Mouse (Mus musculus) CH12.LX (cell line): ENCODE results near the gene B230104I21Rik. TPM values are rescaled to one million over a fixed set of nuclear protein-coding genes. Genes with fewer than 3 reads are reported as not detected.

Experiments used
- DNase-seq: peaks from one replicate; pipeline ENCODE4 v3.0.0-alpha.2; 2013; ENCODE audit errors: extremely low read depth
- H3K27ac ChIP-seq: 2 replicates; pipeline ENCODE4 v1.5.1; 2012; ENCODE audit warnings: low read depth, mild to moderate bottlenecking, control low read depth, moderate library complexity; ENCODE audit not compliant: insufficient read depth
- H3K27me3 ChIP-seq: replicated peaks from 2 replicates; pipeline ENCODE3; 2012; ENCODE audit warnings: inconsistent platforms
- H3K36me3 ChIP-seq, 2 experiments: replicated peaks in 1 of 2; 2 replicates each; pipeline versions ENCODE3 to v1.6.1; 2012; ENCODE audit warnings: inconsistent platforms in 1 of 2, low read length in 1 of 2, mild to moderate bottlenecking in 1 of 2, mixed read lengths in 1 of 2, moderate library complexity in 1 of 2; ENCODE audit not compliant: control insufficient read depth in 1 of 2, insufficient read depth in 1 of 2
- H3K4me1 ChIP-seq, 2 experiments: 2 replicates each; pipeline ENCODE4 v1.6.1; 2012; ENCODE audit warnings: inconsistent platforms in 1 of 2, moderate library complexity in 1 of 2; ENCODE audit not compliant: insufficient read depth in 2 of 2, control insufficient read depth in 1 of 2
- H3K4me2 ChIP-seq: 2 replicates; pipeline ENCODE4 v1.6.1; 2012; ENCODE audit warnings: low read depth, mild to moderate bottlenecking, control low read depth; ENCODE audit not compliant: poor library complexity, insufficient read depth, severe bottlenecking
- H3K4me3 ChIP-seq, 3 experiments: fragments of 150-350 bp in 1 of 3; sonication (generic) in 1 of 3; replicated peaks in 1 of 3; 2 replicates each; pipeline versions ENCODE3 to v1.5.1; 2011 to 2012; ENCODE audit warnings: low read depth in 2 of 3, low read length in 2 of 3, mild to moderate bottlenecking in 2 of 3, moderate library complexity in 2 of 3, control low read depth in 1 of 3, improper control_type of control experiment in 1 of 3, inconsistent platforms in 1 of 3, mixed read lengths in 1 of 3; ENCODE audit not compliant: poor library complexity in 1 of 3
- H3K79me2 ChIP-seq: replicated peaks from 2 replicates; pipeline ENCODE4 v1.6.1; 2012; ENCODE audit warnings: mild to moderate bottlenecking, moderate library complexity; ENCODE audit not compliant: control insufficient read depth, poor library complexity, insufficient read depth, severe bottlenecking; ENCODE audit errors: extremely low read depth
- H3K9ac ChIP-seq: 2 replicates; pipeline ENCODE4 v1.6.1; 2012; ENCODE audit warnings: low read depth, mild to moderate bottlenecking, control low read depth, moderate library complexity; ENCODE audit not compliant: insufficient read depth
- H3K9me3 ChIP-seq: replicated peaks from 2 replicates; pipeline ENCODE3; 2012; ENCODE audit warnings: low read length, inconsistent platforms, mixed read lengths
- BHLHE40 ChIP-seq: IDR thresholded peaks from 2 replicates; pipeline ENCODE4 v1.6.1; 2011; ENCODE audit warnings: mild to moderate bottlenecking, low read depth, low read length, improper control_type of control experiment
- CHD1 ChIP-seq: IDR thresholded peaks from 2 replicates; pipeline ENCODE4 v1.6.1; 2012; ENCODE audit warnings: low read depth, low read length, improper control_type of control experiment, inconsistent platforms
- CHD2 ChIP-seq: IDR thresholded peaks from 2 replicates; pipeline ENCODE4 v1.6.1; 2011; ENCODE audit warnings: low read length, improper control_type of control experiment
- CTCF ChIP-seq, 2 experiments: IDR thresholded peaks in 1 of 2; conservative IDR thresholded peaks in 1 of 2; 2 replicates each; pipeline ENCODE4 v1.5.1; 2011 to 2012; ENCODE audit warnings: low read depth in 2 of 2, low read length in 2 of 2, improper control_type of control experiment in 1 of 2, inconsistent platforms in 1 of 2, mild to moderate bottlenecking in 1 of 2, moderate library complexity in 1 of 2
- HCFC1 ChIP-seq: IDR thresholded peaks from 2 replicates; pipeline ENCODE4 v1.6.1; 2012; ENCODE audit warnings: low read depth, mild to moderate bottlenecking, inconsistent platforms, low read length, improper control_type of control experiment
- JUN ChIP-seq: IDR thresholded peaks from 2 replicates; pipeline ENCODE4 v1.6.1; 2011; ENCODE audit warnings: low read depth, mild to moderate bottlenecking, low read length, improper control_type of control experiment, moderate library complexity; ENCODE audit not compliant: insufficient read depth
- MAX ChIP-seq: IDR thresholded peaks from 2 replicates; pipeline ENCODE4 v1.6.1; 2011; ENCODE audit warnings: low read length, improper control_type of control experiment
- MAZ ChIP-seq: IDR thresholded peaks from 2 replicates; pipeline ENCODE4 v1.6.1; 2012; ENCODE audit warnings: low read depth, mild to moderate bottlenecking, inconsistent platforms, low read length, improper control_type of control experiment, moderate library complexity
- MEF2A ChIP-seq: IDR thresholded peaks from 2 replicates; pipeline ENCODE4 v1.6.1; 2014; ENCODE audit warnings: low read depth, mild to moderate bottlenecking, inconsistent platforms, low read length, improper control_type of control experiment, borderline replicate concordance
- MXI1 ChIP-seq: IDR thresholded peaks from 2 replicates; pipeline ENCODE4 v1.6.1; 2011; ENCODE audit warnings: mild to moderate bottlenecking, low read depth, low read length, improper control_type of control experiment
- MYC ChIP-seq: IDR thresholded peaks from 2 replicates; pipeline ENCODE4 v1.6.1; 2011; ENCODE audit warnings: low read depth, mild to moderate bottlenecking, improper control_type of control experiment, low read length
- NELFE ChIP-seq: IDR thresholded peaks from 2 replicates; pipeline ENCODE4 v1.6.1; 2011; ENCODE audit warnings: low read depth, low read length, improper control_type of control experiment
- NRF1 ChIP-seq: IDR thresholded peaks from 2 replicates; pipeline ENCODE4 v1.6.1; 2014; ENCODE audit warnings: low read depth, mild to moderate bottlenecking, inconsistent platforms, low read length, improper control_type of control experiment, moderate library complexity
- POLR2A ChIP-seq: IDR thresholded peaks from 2 replicates; pipeline ENCODE4 v1.6.1; 2011; ENCODE audit warnings: low read depth, mild to moderate bottlenecking, improper control_type of control experiment, low read length
- RAD21 ChIP-seq: IDR thresholded peaks from 2 replicates; pipeline ENCODE4 v1.6.1; 2011; ENCODE audit warnings: low read depth, mild to moderate bottlenecking, low read length, improper control_type of control experiment, moderate library complexity
- SIN3A ChIP-seq: IDR thresholded peaks from 2 replicates; pipeline ENCODE4 v1.6.1; 2012; ENCODE audit warnings: low read length, improper control_type of control experiment, inconsistent platforms
- TBP ChIP-seq: conservative IDR thresholded peaks from 2 replicates; pipeline ENCODE4 v1.6.1; 2011; ENCODE audit warnings: low read depth, low read length, improper control_type of control experiment
- TCF12 ChIP-seq: IDR thresholded peaks from 2 replicates; pipeline ENCODE4 v1.6.1; 2014; ENCODE audit warnings: low read depth, mild to moderate bottlenecking, inconsistent platforms, low read length, improper control_type of control experiment
- USF1 ChIP-seq: IDR thresholded peaks from 2 replicates; pipeline ENCODE4 v1.6.1; 2014; ENCODE audit warnings: low read depth, mild to moderate bottlenecking, inconsistent platforms, low read length, improper control_type of control experiment
- USF2 ChIP-seq: conservative IDR thresholded peaks from 2 replicates; pipeline ENCODE4 v1.6.1; 2011; ENCODE audit warnings: low read depth, low read length, improper control_type of control experiment
- ZKSCAN1 ChIP-seq: IDR thresholded peaks from 2 replicates; pipeline ENCODE4 v1.6.1; 2012; ENCODE audit warnings: low read depth, inconsistent platforms, low read length, improper control_type of control experiment, borderline replicate concordance
- ZMIZ1 ChIP-seq: IDR thresholded peaks from 2 replicates; pipeline ENCODE4 v1.6.1; 2012; ENCODE audit warnings: low read depth, mild to moderate bottlenecking, inconsistent platforms, low read length, improper control_type of control experiment
- dilution Hi-C: fragments of 300-500 bp; cut with MboI; formaldehyde crosslinking; loops from 2 replicates; pipeline ENCODE4 v1.14.3; 2020; ENCODE audit warnings: low sequenced_read_pairs; ENCODE audit not compliant: extremely low pct_unique_long_range_greater_than_20kb, extremely low pct_ligation_motif_present
- in situ Hi-C: fragments of 300-500 bp; cut with MboI; formaldehyde crosslinking; loops from 3 replicates; pipeline ENCODE4 v1.14.3; 2019; ENCODE audit warnings: low sequenced_read_pairs, low pct_ligation_motif_present, low pct_unique_long_range_greater_than_20kb, mixed read lengths
- polyA plus RNA-seq: library from polyadenylated mRNA; unstranded; fragments of >175 nt; gene quantifications from 2 replicates; pipeline ENCODE4 v1.2.1, GENCODE M21; 2012; ENCODE audit warnings: low read depth; ENCODE audit not compliant: insufficient read length
- total RNA-seq, 2 experiments: library from RNA; depleted of rRNA; stranded (reverse); fragments of 300-350 nt in 1 of 2; fragments of >200 nt in 1 of 2; gene quantifications; 2 replicates each; pipeline ENCODE4 v1.2.3; 2012 to 2014

B230104I21Rik gene
- total and polyA plus RNA-seq, 3 experiments: not detected

DNA sequence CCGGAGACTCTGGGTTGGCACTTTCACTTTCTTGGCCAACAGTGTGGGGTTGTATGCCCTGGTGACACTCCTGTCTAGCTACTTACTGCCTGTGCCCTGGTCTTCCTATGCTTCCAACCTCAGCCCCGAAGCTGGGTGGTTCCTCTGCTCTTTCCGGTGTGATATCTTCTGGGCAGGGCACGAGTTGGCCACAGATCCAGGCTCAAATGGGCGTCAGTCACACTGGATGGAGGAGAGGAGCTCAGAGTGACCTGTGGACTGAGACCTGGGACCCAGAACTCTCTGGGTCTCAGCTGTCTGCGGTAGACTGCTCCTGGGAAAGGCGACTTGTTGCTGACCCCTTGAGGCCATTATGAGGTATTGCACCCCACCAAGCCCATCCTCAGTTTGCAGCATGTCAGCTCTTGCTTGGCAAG is 34.5 kb upstream of the B230104I21Rik start, which contains the start of gene Arhgef16:
TSS of gene Arhgef16 (minus strand) at position 211 of the 416 bp plus-strand sequence.
- H3K27me3 ChIP-seq: no peaks in the 10 kb centered on the region
- dilution Hi-C loops (no loop called here), in situ Hi-C loops (no loop called here)
- no peaks in the 10 kb centered on the region for H3K36me3 ChIP-seq
- no peaks in the 10 kb centered on the region for H3K79me2 ChIP-seq
- H3K9me3 ChIP-seq: peaks cover 67% of the 10 kb centered on the region
- DNase-seq: no peak
- H3K27ac ChIP-seq: no peak within 1 kb of the TSS
- H3K4me1 ChIP-seq: no peaks in the 10 kb centered on the region
- no peak within 1 kb of the TSS for H3K9ac ChIP-seq
- no peak for TF ChIP-seq USF2
- TF ChIP-seq CTCF (conservative IDR thresholded peaks at IDR 0.05 in 1 of 2, IDR thresholded peaks at IDR 0.05 in 1 of 2; ENCODE audit: low read depth in 2 of 2, low read length in 2 of 2): no peak
- TF ChIP-seq SIN3A: no peak
- TF ChIP-seq HCFC1: no peak
- H3K4me2 ChIP-seq: no peak within 1 kb of the TSS
- no peak within 1 kb of the TSS for H3K4me3 ChIP-seq

DNA sequence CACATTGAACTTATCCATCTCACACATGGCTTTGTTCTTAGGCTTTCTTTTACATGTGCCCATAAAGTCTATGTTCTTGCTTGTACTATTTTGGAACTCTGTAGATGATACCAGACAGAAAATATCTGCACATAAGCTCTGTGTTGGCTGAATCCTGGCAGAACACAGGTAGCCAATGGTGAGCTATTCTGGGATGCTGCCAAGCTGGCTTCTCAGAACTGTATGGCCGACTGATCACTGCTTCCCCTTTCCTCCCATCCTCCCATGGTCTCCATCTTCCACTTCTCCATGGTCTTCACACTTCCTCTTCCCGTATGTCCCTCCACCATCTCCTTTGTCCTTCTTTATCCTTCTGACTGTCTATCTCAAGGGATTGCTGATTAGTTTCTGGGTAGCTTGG is 26.8 kb upstream of the B230104I21Rik start:
- Histone ChIP-seq H3K27me3 (no peaks in the 10 kb centered on the region), H3K27ac (no peak overlapping the region), H3K36me3 (no peaks in the 10 kb centered on the region), H3K9me3 (peaks cover 64% of the 10 kb centered on the region), H3K4me3 (no peak overlapping the region), H3K79me2 (no peaks in the 10 kb centered on the region), H3K4me2 (no peak overlapping the region), H3K4me1 (no peaks in the 10 kb centered on the region), H3K9ac (no peak overlapping the region)
- in situ Hi-C loops: no loop called here
- dilution Hi-C loops: no loop called here
- TF ChIP-seq MYC (no peak), CHD1 (no peak), USF1 (no peak), USF2 (no peak), SIN3A (no peak), RAD21 (no peak), TBP (no peak), BHLHE40 (no peak), NELFE (no peak), MAZ (no peak), ZKSCAN1 (no peak), ZMIZ1 (no peak), POLR2A (no peak), TCF12 (no peak), MEF2A (no peak), MXI1 (no peak), JUN (no peak), NRF1 (no peak), CHD2 (no peak), MAX (no peak)
- no peak for DNase-seq
